Mouse (Mus musculus): ENCODE measurements at regions not wholly inside any gene's neighbourhood (a gene's known extent, or its start where the extent isn't known, plus 50 kb on each side); places are given as distances from the start of the nearest gene placed in this dataset.

DNA sequence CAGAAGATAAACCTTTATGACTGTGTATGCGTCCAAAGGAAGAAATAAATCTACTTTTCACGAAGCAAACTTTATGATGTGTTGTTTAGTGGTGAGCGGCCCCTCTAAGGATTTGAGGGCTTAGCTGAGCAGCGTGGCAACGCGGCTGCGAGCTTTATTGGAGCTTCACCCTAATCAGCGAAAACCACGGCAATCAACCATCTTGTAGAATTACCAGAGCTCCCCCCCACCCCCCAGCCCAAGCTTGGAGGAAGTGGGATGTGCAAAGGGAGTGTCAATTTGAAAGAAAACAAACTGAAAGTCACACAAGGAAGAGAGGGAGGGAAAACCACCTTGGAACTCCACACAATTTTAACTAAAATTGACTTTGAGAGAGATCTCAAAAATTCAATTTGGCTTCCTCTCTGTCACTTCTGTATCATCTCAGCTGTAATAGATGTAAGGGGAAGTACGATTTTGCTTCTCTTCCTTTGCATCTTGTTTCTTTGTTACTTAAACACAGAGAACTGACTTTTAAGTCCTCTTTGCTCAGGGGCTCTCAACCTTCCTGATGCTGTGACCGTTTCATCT lies 229.1 kb upstream of the Satb1 start:
- DNase-seq (ENCODE audit: extremely low spot score, low read depth, low spot score): no peak

DNA sequence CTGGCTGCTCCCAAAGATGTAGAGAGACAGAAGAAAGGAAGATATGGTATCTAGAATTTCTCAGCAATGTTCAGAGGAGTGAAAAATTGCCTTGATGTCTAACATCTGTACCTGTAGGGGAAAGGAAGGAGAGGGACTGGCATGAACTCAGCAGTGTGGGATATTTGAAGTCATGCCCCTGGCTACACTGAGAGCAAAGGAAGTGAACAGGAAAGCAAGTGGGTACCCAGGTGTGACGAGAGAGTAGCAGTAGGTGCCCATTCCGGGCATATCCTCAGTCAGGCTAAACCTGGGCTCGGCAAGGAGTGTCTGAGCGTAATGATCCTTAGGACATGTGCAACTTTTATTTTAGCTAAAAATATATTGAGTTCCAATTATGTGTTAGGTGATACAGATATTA lies 203.4 kb upstream of the Satb1 start:
- no peak for DNase-seq (ENCODE audit: extremely low spot score, low read depth, low spot score)

DNA sequence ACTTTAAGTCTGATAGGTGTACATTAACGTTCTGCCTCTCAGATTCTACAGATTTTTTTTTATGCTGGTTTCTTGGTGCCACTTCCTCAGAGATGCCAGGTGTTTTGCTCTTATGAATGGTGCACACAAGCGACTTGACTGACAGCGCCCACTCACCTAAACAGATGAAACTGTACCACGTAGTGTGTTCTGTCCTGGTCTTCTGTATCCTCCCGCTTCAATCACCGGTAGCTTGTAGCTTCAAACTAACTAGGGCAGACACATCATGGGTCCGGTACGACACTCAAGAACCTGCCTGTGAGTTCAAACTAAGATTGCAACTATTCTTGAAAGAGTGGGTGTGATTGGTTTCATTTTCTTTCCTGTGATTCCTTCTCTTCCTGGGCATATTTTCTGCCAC lies 198.0 kb upstream of the Satb1 start:
- DNase-seq (ENCODE audit: extremely low spot score, low read depth, low spot score): no peak

DNA sequence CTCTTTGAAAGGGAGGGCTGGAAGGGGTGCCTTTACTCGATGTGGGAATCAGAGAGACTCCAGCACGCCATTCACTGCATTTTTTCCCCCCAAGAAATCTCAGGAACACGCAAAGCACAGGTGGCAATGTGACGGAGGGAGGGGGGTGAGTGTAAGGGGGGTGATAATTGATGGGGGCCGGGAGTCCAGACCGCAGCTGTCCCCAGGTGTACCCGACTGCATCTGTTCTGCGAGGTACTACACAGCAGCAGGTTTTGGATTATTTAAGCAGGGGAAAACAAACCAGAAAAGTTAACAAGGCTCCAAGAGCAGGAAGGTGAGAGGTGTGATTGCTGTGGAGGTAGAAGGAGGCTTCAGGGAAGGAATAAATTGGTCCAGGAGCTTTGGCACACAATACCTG lies 153.8 kb upstream of the Satb1 start:
- no peak for DNase-seq (ENCODE audit: extremely low spot score, low read depth, low spot score)

DNA sequence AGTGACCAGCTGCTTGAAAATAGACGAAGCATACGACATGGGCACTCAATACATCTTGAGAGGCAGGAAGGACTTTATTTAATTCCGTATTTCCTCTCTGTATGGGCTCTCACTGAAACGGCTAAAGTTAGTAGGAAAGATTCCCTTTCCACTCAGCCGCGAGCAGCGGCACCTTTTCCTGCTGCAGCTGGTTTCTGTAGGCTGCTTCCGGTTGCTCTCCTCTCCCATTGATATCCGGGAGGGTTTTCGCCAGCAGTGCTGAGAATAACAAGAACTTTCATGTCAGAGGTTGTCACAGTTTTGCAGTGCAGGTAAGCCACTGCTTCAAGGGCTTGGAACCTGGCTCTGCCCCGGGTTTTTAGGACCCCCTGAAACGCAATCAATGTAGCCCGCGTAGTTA lies 153.1 kb upstream of the Satb1 start:
- DNase-seq (ENCODE audit: extremely low spot score, low read depth, low spot score): no peak

DNA sequence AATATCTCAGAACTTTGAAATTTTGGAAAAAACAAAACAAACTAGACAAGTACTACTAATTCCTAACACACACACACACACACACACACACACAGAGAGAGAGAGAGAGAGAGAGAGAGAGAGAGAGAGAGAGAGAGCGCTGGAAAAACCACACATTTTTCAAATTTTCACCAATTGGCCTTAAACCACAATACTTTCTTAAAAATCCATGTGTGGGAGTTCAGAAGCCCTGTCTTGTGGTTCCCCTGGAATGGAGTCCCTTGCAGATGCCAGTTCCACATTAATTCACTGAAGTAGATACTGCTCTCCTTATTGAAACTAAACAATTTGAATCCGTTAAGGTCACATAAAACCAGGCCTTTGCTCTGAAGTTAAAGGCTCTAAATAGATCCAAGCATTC lies 146.0 kb upstream of the Satb1 start:
- no peak for DNase-seq (ENCODE audit: extremely low spot score, low read depth, low spot score)

DNA sequence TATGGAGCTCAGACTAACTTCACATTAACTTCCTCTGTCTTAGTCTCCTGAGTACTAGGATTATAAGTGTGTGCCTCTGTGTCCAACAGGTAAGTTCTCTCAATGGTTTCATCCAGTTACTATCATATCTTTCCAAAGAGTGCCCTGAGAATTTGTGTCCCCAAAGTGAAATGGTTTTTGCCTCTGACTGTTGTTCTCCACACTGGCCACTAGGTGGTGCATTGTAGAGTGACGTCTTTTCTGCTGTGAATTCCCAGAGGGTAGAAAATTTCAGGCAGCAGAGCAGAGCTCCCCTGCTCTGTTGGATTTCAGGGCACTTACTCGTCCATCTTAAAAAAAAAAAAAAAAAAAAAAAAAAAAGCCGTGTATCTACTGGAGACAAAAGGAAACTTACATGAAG lies 138.4 kb upstream of the Satb1 start:
- DNase-seq (ENCODE audit: extremely low spot score, low read depth, low spot score): no peak

DNA sequence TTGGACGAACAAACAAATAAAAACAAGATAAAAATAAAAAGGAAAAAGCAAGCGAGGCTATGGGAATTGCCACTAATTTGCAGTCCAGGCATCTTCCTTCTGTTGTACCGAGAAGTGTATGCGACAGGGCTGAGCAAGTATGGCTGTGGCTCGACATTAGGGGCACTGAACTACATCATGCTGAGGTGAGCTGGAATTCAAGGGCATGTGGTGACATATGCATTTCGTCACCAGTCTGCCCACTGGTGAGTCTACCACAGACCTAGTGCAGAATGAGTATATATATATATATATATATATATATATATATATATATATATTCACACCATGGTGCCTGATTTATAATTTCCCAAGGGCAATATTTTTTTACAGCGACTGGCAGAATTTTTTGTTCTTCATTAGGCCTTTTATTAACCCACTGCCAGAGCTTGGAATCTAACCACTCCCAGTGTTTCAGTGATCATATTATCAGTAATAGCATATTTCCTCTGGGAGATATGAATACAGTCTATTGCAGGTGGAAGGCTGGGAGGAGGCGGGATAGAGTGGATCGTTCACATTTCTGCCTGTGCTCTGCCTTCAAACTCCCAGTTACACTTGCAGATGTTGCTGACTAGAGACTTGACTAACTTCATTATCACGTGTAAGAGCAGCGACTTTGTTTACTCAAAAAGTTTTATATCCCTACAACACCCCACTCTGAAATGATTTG lies 133.6 kb upstream of the Satb1 start:
- DNase-seq (ENCODE audit: extremely low spot score, low read depth, low spot score): no peak

DNA sequence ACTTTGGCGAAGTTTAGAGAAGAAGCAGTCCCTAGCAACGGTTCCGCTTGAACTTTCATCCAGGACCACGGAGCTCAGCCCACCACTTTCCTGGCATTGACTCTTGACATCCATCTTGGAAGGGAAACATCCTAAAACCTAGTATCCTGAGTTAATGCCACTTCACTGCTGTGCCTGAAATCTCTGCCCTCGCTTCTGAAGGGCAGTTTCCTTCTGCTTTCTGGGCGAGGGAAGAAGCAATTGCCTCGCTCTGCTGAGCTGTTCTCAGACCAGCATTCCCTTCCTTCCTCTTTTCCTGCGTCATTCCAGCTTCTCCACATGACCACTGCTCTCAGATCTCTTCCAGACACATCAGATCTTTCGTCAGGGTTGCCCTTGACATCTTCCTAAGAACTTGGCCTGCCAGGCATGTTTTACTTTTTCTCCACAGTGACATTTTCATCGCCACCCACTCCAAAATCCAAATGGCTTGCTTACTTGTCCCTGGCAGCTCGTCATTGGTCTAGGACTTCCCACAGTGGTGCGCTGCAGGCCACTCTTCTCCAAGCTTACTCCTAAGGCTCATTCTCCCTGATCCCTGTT lies 129.5 kb upstream of the Satb1 start:
- no peak for DNase-seq (ENCODE audit: extremely low spot score, low read depth, low spot score)

DNA sequence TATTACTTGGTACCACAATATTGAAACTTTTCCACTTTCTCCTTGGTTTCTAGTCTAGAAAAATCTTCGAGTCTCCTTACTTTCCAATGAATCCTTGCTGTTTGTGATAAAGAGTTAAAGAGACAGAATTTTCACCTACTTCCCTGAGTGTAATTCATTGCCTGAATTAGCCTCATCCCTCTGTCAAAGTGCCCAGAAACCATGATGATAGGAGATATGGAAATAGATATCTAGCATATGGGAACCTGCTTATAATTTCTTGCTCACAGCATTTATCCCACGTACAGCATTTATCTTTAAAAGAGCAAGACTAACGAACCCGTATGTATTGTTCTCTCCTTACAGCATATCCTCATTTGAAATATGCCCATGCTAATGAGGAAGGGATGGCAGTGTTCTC lies 128.2 kb upstream of the Satb1 start:
- DNase-seq (ENCODE audit: extremely low spot score, low read depth, low spot score): no peak

DNA sequence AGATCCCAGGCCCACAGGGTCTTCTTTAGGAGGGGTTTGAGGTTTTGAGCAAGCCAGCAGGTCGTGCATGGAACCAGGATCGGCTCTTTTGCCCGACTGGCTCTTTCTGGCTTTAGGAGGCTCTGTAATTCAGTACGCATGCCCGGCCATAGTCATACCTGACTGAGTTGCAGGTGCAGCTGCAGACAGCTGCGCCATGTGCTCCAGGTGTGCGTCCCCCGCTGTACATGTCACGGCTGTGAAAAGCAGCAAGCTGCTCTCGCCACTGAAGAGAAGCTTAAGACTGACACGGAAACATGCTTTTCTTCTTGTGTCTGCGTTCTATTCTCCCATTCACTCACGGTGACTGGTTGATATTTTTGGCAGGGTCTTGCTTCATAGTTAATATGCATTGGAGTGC lies 123.2 kb upstream of the Satb1 start:
- DNase-seq (ENCODE audit: extremely low spot score, low read depth, low spot score): no peak

DNA sequence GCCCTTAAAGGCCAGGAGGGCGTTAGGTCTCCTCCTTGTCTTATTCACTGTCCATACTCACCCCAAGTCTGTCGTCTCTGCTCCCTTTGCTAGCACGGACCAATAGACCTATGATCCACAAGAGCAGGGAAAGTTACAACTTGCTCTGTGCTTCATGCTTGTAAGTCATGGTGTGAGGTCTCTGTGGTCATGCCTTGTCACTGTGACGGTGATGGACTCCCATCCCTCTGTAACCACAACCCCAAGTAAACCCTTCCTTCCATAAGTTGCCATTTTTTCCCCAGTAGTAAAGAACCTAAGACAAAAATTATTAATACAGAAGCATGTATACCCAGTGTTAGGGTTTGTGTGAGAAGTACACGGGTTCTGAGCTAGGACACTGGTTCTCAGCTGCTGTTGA lies 104.6 kb upstream of the Satb1 start:
- DNase-seq (ENCODE audit: extremely low spot score, low read depth, low spot score): no peak

DNA sequence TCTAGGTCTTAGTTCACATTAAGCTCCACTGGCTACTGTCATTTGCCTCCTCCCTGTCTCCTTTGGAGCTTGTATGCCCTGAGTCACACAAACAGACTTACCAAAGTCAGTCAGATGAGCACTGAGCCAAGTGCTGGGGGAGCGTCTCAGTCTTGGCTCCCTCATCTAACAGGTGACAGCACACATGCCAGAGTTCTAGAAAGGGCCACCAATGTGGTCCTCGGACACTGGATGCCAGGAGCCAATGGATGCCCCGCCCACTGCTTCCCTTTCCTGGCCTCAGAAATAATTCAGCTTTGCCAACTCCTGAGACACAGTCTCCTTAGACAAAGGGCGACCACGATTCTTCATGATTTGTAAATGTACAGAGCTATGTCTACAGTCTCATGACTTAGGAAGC lies 103.0 kb upstream of the Satb1 start:
- DNase-seq (ENCODE audit: extremely low spot score, low read depth, low spot score): no peak

DNA sequence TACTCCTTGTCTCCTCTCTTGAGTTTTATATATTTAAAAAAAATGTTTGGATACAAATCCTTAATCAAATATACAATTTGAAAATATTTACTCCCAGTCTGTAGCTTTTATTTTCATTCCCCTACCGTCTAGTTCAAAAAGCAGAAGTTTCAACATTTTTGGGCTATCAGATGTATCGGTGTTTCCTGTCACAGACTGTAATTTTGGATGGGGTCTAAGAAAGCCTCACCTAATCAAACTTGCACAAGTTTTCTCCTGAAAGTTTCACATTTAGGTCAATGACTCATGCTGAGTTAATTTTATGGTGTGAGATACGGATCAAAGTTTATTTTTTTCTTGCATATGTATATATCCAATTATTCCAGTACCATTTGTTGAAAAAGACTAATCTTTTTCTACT lies 93.3 kb upstream of the Satb1 start:
- DNase-seq (ENCODE audit: extremely low spot score, low read depth, low spot score): no peak

DNA sequence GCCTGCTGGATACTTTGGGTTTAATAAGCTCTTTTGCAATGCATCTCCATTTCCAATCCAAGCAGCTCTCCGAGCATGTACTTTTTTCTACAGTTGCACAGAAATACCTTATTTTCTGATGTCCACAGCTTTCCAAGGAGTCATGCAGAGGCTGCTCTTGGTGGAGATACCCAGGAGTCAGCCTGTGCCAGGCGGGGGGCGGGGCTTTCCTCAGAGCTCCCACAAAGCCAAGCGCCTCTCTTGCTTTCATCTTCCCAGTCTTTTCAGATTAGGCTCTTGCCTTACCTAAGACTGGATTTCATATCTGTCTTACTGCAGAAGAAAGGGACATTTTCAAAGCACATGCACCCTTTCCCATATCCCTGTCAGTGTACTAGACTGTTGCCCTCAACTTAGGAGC lies 73.9 kb upstream of the Satb1 start:
- no peak for DNase-seq (ENCODE audit: extremely low spot score, low read depth, low spot score)

DNA sequence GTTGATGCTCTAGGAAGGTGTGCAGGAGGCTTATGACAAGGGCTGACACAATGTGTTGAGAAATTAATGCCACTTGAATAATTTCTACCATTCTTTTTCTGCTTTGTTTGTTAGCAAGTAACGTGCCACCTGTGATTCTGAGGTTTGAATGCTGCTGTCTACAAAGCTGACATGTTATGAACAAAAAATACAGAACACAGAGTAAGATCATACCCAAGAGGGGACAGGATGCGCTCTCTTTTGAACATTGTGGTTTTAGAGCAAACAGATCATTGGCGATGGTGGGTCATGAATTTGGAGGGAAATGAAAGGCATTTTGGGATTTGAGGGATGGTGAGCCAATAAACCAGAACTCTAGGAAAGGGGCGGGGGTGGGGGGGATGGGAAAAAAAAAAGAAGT lies 73.3 kb upstream of the Satb1 start:
- no peak for DNase-seq (ENCODE audit: extremely low spot score, low read depth, low spot score)

DNA sequence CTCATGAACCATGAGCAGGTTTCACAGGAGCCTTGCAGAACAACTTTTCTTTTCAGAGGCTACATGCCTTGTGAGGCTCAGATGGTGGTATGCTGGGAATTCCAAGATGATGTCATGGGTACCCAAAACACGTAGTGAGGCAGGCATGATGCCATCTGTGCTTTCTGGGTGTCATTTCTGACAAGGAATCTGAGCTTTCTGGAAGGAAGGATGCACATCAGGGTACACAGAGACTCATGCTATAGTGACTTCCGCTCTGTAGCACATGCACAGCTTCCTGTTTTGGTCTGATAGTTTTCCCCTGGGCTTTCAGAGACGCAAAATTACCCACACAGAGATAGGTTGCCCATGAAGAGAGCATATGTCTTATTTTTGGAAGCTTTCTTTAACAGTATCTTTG lies 70.8 kb upstream of the Satb1 start:
- DNase-seq (ENCODE audit: extremely low spot score, low read depth, low spot score): no peak

DNA sequence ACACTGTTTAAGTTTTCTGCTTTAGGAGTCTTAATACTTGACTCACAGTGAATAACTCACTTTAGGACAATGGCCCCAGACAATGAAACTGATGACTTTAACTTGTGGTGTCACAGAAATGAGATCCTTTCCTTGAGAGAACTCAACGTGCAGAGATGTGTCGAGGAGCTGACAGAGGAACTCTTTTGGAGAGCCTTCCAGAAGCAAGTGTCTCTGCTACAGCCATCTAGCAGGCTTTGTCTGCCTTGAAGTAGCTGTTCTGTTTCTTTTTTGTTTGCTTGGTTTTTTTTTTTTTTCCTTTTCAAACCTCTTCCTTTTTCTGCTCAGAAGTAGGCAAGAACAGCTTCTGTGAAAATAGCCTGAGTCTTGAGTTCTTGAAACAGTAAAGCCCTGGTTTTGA lies 66.3 kb upstream of the Satb1 start:
- no peak for DNase-seq (ENCODE audit: extremely low spot score, low read depth, low spot score)

DNA sequence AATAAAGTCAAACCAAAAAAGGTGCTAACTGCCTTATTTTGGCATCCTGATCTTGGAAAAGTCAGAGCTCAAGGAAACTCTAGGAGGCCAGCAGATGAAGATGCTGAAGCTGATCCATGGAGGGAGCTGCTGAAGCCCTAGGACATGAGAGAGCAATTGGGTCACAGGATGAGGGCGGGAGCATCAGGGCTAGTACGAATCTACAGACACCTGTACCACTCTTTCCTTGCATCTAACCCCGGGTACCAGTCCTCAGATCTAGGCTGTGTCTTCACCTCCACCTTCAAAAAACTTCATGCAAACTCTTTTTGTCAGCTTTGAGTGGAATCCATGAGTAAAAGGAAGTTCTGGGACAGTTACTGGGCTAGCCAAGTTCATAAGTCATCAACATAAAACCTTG lies 63.1 kb upstream of the Satb1 start:
- DNase-seq (ENCODE audit: extremely low spot score, low read depth, low spot score): no peak

DNA sequence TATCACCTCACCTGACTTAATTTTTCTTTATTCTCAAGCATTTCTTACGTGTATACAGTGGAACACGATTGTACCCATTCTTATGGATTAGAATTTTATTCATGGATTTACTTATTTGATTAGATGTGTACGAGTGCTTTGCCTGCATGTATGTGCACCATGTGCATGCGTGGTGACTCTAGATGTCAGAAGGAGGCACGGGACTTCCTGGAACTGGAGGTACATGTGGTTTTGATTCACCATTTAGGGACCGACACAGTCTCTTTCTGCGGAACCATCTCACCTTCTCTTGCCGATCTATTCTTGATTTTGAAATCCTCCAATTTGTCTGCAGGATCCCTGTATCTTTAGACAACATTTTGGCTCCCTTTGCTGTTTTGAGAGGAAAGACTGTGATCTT lies 61.2 kb upstream of the Satb1 start:
- DNase-seq (ENCODE audit: extremely low spot score, low read depth, low spot score): no peak

DNA sequence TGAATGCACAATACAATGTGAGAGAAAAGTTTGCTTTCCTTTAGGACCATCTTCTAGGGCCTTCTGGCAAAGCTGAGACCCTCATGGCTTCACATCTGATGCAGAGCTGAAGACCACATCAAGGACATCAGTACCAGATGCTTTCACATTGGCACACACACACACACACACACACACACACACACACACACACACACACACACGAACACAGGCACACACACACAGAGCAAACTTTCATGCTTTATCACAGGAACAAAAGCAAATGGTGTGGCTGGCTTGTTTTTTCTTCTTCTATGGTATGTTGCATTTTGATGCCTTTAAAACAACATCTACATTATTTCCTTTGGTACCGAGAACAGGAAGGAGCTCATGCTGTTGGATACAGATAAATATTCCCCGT lies 59.8 kb upstream of the Satb1 start:
- DNase-seq (ENCODE audit: extremely low spot score, low read depth, low spot score): no peak

DNA sequence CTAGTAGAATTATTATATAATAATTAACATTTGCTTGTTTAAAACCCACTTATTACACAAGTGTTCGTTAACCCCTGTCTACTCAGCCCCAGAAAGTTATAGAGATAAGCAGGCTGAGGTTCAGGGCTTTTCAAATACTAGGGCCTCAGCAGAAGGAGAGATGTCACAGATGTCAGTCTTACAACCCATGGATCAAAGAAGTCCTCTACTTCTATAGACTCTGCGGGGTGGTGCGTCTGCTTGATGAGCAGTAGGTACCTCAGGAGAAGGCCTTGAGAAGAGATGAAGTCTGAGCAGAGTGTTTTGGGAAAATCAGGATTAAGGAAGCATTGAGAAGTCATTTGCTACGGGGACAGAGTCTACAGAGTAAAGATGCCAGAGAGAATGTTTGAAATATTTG lies 59.1 kb upstream of the Satb1 start:
- no peak for DNase-seq (ENCODE audit: extremely low spot score, low read depth, low spot score)
